In genomic region chr4:116249986-116250385, GRCm38 (mm10) we compare ENCODE assay signal across 28 mouse cellular contexts. TPM values are rescaled to one million over a fixed set of nuclear protein-coding genes. Genes with fewer than 3 reads are reported as not detected.
DNase-seq lines count a peak whose midpoint lies in the region; ATAC-seq and TF ChIP-seq lines count a peak whose summit lies in the region.
"Had no signal": no experiment of that assay in that cellular context is flagged by ENCODE, and none has a peak within 500 bp of the region (broad histone marks: within the 10 kb centered on the region; RNA-seq: fewer than 3 reads in every experiment).

No protein-coding gene starts in this region.

- TF ChIP-seq EP300 in liver, postnatal 0 days (IDR thresholded peaks at IDR 0.05; ENCODE audit: low read depth), result no peak
- TF ChIP-seq EP300 in MEL (IDR thresholded peaks at IDR 0.05; ENCODE audit: low read depth in 1 of 2, low read length in 2 of 2), result peak; percentile 35 to 57; a peak in 3 of 4 replicates

- peaks cover 4% of the 10 kb centered on the region for H3K4me1 ChIP-seq in liver, embryonic 13.5 days (replicated peaks)
- H3K4me1 ChIP-seq in liver, postnatal 0 days (ENCODE audit: insufficient read depth), result no peaks in the 10 kb centered on the region
- peaks cover 7% of the 10 kb centered on the region in 2 experiments for H3K4me1 ChIP-seq in MEL (ENCODE audit: control insufficient read depth in 1 of 2, insufficient read depth in 2 of 2, low read length in 2 of 2)
- H3K4me1 ChIP-seq in hindbrain, embryonic 10.5 days (replicated peaks), result no peaks in the 10 kb centered on the region
- H3K4me1 ChIP-seq: embryonic facial prominence, embryonic 12.5 days; embryonic facial prominence, embryonic 15.5 days; heart, embryonic 10.5 days; heart, embryonic 13.5 days; intestine, embryonic 15.5 days had no signal

- 63% methylated on average over 3 of the region's 3 CpGs for WGBS in liver, embryonic 13.5 days (ENCODE audit: insufficient replicate concordance)
- WGBS in liver, postnatal 0 days (ENCODE audit: insufficient replicate concordance), result 69% methylated on average over 3 of the region's 3 CpGs
- 95% methylated on average over 3 of the region's 3 CpGs for WGBS in hindbrain, embryonic 10.5 days

- DNase-seq in liver, embryonic 13.5 days, result no peak
- DNase-seq in liver, postnatal 0 days, result no peak
- peak; percentile 75 for DNase-seq in MEL (ENCODE audit: low read depth, low spot score)
- peak; percentile 6 for DNase-seq in ZHBTc4 (ENCODE audit: low read depth, low spot score)
- DNase-seq in hindbrain, embryonic 10.5 days (ENCODE audit: low spot score), result no peak
- DNase-seq in lung, postnatal 25 days (ENCODE audit: low spot score), result no peak
- DNase-seq in cerebellum, adult 11 months, result no peak
- DNase-seq: adrenal gland, adult 8-10 months; adrenal gland, postnatal 25 days; cerebellum, adult 18-20 months; cerebellum, adult 9-10 months; cerebellum, postnatal 14 days; forebrain, postnatal 0 days; gastrocnemius, adult 2 months; gastrocnemius, postnatal 14 days; heart, adult 2 months; heart, postnatal 14 days had no signal

- H3K9me3 ChIP-seq in liver, embryonic 13.5 days (replicated peaks), result no peaks in the 10 kb centered on the region
- H3K9me3 ChIP-seq in liver, postnatal 0 days (ENCODE audit: low read length), result no peaks in the 10 kb centered on the region
- H3K9me3 ChIP-seq in MEL (replicated peaks; ENCODE audit: insufficient read depth, low read length), result no peaks in the 10 kb centered on the region
- no peaks in the 10 kb centered on the region for H3K9me3 ChIP-seq in hindbrain, embryonic 10.5 days
- H3K9me3 ChIP-seq: embryonic facial prominence, embryonic 12.5 days; embryonic facial prominence, embryonic 15.5 days; heart, embryonic 10.5 days; heart, embryonic 13.5 days; hindbrain, embryonic 13.5 days; intestine, embryonic 15.5 days had no signal

- 0 out of 2 replicates have a peak, but pooled peaks have one; percentile 45 for ATAC-seq in liver, embryonic 13.5 days (ENCODE audit: low read depth)
- no peak for ATAC-seq in liver, postnatal 0 days
- peak; percentile 31; the same call in 1 of the 2 replicates for ATAC-seq in megakaryocyte progenitor cell, adult 5-6 weeks (replicated peaks; ENCODE audit: poor library complexity)
- ATAC-seq: activated CD4-positive, CD25-positive, alpha-beta regulatory T cell, adult 4 months; CD4-positive, CD25-positive, alpha-beta regulatory T cell, adult 4 months; forebrain, embryonic 14.5 days; forebrain, postnatal 0 days; hindbrain, embryonic 16.5 days; intestine, embryonic 15.5 days had no signal

- H3K4me3 ChIP-seq in liver, embryonic 13.5 days (replicated peaks), result no peak overlapping the region
- no peak overlapping the region for H3K4me3 ChIP-seq in liver, postnatal 0 days (ENCODE audit: low read depth, low read length)
- no peak overlapping the region for H3K4me3 ChIP-seq in MEL (ENCODE audit: control insufficient read depth in 1 of 2, insufficient read depth in 1 of 2, low read depth in 2 of 2, low read length in 2 of 2)
- H3K4me3 ChIP-seq in hindbrain, embryonic 10.5 days, result no peak overlapping the region
- H3K4me3 ChIP-seq: embryonic facial prominence, embryonic 12.5 days; embryonic facial prominence, embryonic 15.5 days; gastrocnemius, adult 2 months; heart, adult 2 months; heart, embryonic 10.5 days; heart, embryonic 13.5 days; hindbrain, embryonic 13.5 days; intestine, embryonic 15.5 days had no signal

- TF ChIP-seq CTCF in liver, postnatal 0 days (IDR thresholded peaks at IDR 0.05; ENCODE audit: low read depth), result no peak
- no peak for TF ChIP-seq CTCF in MEL (IDR thresholded peaks at IDR 0.05 in 2 of 3, conservative IDR thresholded peaks at IDR 0.05 in 1 of 3; ENCODE audit: control insufficient read depth in 1 of 3, insufficient read depth in 1 of 3, low read depth in 2 of 3, low read length in 3 of 3, poor library complexity in 1 of 3, severe bottlenecking in 1 of 3)

- TF ChIP-seq RAD21 in MEL (IDR thresholded peaks at IDR 0.05; ENCODE audit: low read depth, low read length), result no peak

- no peak overlapping the region for H3K9ac ChIP-seq in liver, embryonic 13.5 days
- H3K9ac ChIP-seq in liver, postnatal 0 days (replicated peaks), result no peak overlapping the region
- H3K9ac ChIP-seq in MEL (ENCODE audit: control insufficient read depth, low read depth, low read length, poor library complexity, severe bottlenecking), result no peak overlapping the region
- H3K9ac ChIP-seq: embryonic facial prominence, embryonic 12.5 days; embryonic facial prominence, embryonic 15.5 days; forebrain, postnatal 0 days; heart, embryonic 13.5 days; hindbrain, embryonic 13.5 days; intestine, embryonic 15.5 days had no signal

- no peak for TF ChIP-seq POLR2A in MEL (IDR thresholded peaks at IDR 0.05; ENCODE audit: control insufficient read depth in 1 of 2, insufficient read depth in 1 of 2, low read depth in 1 of 2, low read length in 2 of 2, poor library complexity in 1 of 2)

- no peaks in the 10 kb centered on the region for H3K79me2 ChIP-seq in MEL (ENCODE audit: control insufficient read depth, insufficient read depth, low read length, poor library complexity)

- no peak overlapping the region for H3K4me2 ChIP-seq in liver, embryonic 13.5 days
- no peak overlapping the region for H3K4me2 ChIP-seq in liver, postnatal 0 days (ENCODE audit: low read depth, low read length)
- H3K4me2 ChIP-seq: embryonic facial prominence, embryonic 12.5 days; embryonic facial prominence, embryonic 15.5 days; heart, embryonic 13.5 days; hindbrain, embryonic 13.5 days; intestine, embryonic 15.5 days had no signal

- no peaks in the 10 kb centered on the region for H3K36me3 ChIP-seq in liver, embryonic 13.5 days
- H3K36me3 ChIP-seq in liver, postnatal 0 days (replicated peaks; ENCODE audit: insufficient read depth, low read length), result no peaks in the 10 kb centered on the region
- H3K36me3 ChIP-seq in MEL (ENCODE audit: control insufficient read depth in 1 of 2, insufficient read depth in 2 of 2, low read length in 2 of 2), result peaks cover 0 to 14% of the 10 kb centered on the region in 2 experiments; a peak in 2 of 4 replicates
- H3K36me3 ChIP-seq in hindbrain, embryonic 10.5 days, result peaks cover 28% of the 10 kb centered on the region
- H3K36me3 ChIP-seq: embryonic facial prominence, embryonic 12.5 days; embryonic facial prominence, embryonic 15.5 days; heart, embryonic 10.5 days; heart, embryonic 13.5 days; hindbrain, embryonic 13.5 days; intestine, embryonic 15.5 days had no signal

- no peaks in the 10 kb centered on the region for H3K27me3 ChIP-seq in liver, embryonic 13.5 days
- no peaks in the 10 kb centered on the region for H3K27me3 ChIP-seq in liver, postnatal 0 days (ENCODE audit: insufficient read depth, low read length)
- no peaks in the 10 kb centered on the region for H3K27me3 ChIP-seq in MEL (ENCODE audit: control insufficient read depth in 1 of 2, insufficient read depth in 2 of 2, low read length in 2 of 2)
- H3K27me3 ChIP-seq in hindbrain, embryonic 10.5 days (ENCODE audit: insufficient read depth, poor library complexity, severe bottlenecking), result no peaks in the 10 kb centered on the region
- H3K27me3 ChIP-seq: embryonic facial prominence, embryonic 12.5 days; embryonic facial prominence, embryonic 15.5 days; heart, embryonic 13.5 days; hindbrain, embryonic 13.5 days; intestine, embryonic 15.5 days had no signal

- no peak overlapping the region for H3K27ac ChIP-seq in liver, embryonic 13.5 days
- H3K27ac ChIP-seq in liver, postnatal 0 days (ENCODE audit: low read depth), result no peak overlapping the region
- no peak overlapping the region for H3K27ac ChIP-seq in MEL (ENCODE audit: control insufficient read depth, low read depth, low read length)
- H3K27ac ChIP-seq in hindbrain, embryonic 10.5 days, result no peak overlapping the region
- H3K27ac ChIP-seq: embryonic facial prominence, embryonic 12.5 days; embryonic facial prominence, embryonic 15.5 days; gastrocnemius, adult 2 months; heart, adult 2 months; heart, embryonic 10.5 days; heart, embryonic 13.5 days; hindbrain, embryonic 13.5 days; intestine, embryonic 15.5 days had no signal

TF ChIP-seq in MEL, 35 proteins besides CTCF, POLR2A, EP300 and RAD21:
- TF ChIP-seq GABPA (IDR thresholded peaks at IDR 0.05; ENCODE audit: low read depth, low read length), result no peak
- no peak for TF ChIP-seq MYB (IDR thresholded peaks at IDR 0.05; ENCODE audit: low read depth, low read length)
- TF ChIP-seq USF2 (IDR thresholded peaks at IDR 0.05; ENCODE audit: borderline replicate concordance in 1 of 2, insufficient read depth in 1 of 2, low read depth in 1 of 2, low read length in 2 of 2), result no peak
- no peak for TF ChIP-seq NRF1 (IDR thresholded peaks at IDR 0.05; ENCODE audit: insufficient read depth, low read depth, low read length, poor library complexity, severe bottlenecking)
- TF ChIP-seq CHD1 (IDR thresholded peaks at IDR 0.05; ENCODE audit: low read depth, low read length), result no peak
- no peak for TF ChIP-seq POLR2AphosphoS2 (IDR thresholded peaks at IDR 0.05; ENCODE audit: low read length)
- peak; percentile 52; the same call in 1 of the 2 replicates for TF ChIP-seq ETS1 (IDR thresholded peaks at IDR 0.05; ENCODE audit: low read depth, low read length)
- peak; percentile 63 for TF ChIP-seq TAL1 (IDR thresholded peaks at IDR 0.05; ENCODE audit: low read length)
- no peak for TF ChIP-seq CHD2 (IDR thresholded peaks at IDR 0.05; ENCODE audit: low read length)
- TF ChIP-seq UBTF (IDR thresholded peaks at IDR 0.05; ENCODE audit: borderline replicate concordance, insufficient read depth, low read depth, low read length), result no peak
- TF ChIP-seq ZC3H11A (IDR thresholded peaks at IDR 0.05; ENCODE audit: low read depth, low read length), result no peak
- no peak for TF ChIP-seq ZMIZ1 (IDR thresholded peaks at IDR 0.05; ENCODE audit: low read depth, low read length)
- no peak for TF ChIP-seq TBP (IDR thresholded peaks at IDR 0.05; ENCODE audit: low read depth, low read length)
- TF ChIP-seq GATA1 (IDR thresholded peaks at IDR 0.05; ENCODE audit: low read depth, low read length), result peak; percentile 77

RNA-seq across cellular contexts. Expression of gene Pik3r3, which starts 28.6 kb away (rescaled TPM):
- polyA plus RNA-seq in liver, embryonic 13.5 days (2015; fragmentation: Nextera tagmentation; extraction: Ambion mirVana), result 1.1 and 1.2 TPM in 2 replicates
- 0.30 and 0.46 TPM in 2 replicates for polyA plus RNA-seq in liver, postnatal 0 days (2015; fragmentation: Nextera tagmentation; extraction: Ambion mirVana)
- total RNA-seq in MEL (2012; rRNA removed), result 1.1 and 2.5 TPM in 2 replicates
- polyA plus RNA-seq in MEL (2012; ENCODE audit: insufficient read depth in 1 of 2, insufficient read length in 2 of 2, low read depth in 1 of 2, low replicate concordance in 2 of 2, missing spikeins in 1 of 2), result 1 to 10 TPM in 1 of 2 experiments, not detected in 1; 2.1 TPM
- total RNA-seq in megakaryocyte progenitor cell, adult 5-6 weeks (2015), result 0.07 TPM in 2 replicates
- total RNA-seq in megakaryocyte progenitor cell, adult 5-6 weeks (2017), result 0.29 and 1.1 TPM in 2 replicates
- 49.2 and 57.3 TPM in 2 replicates for polyA plus RNA-seq in hindbrain, embryonic 10.5 days (2016; fragmentation: Nextera tagmentation; extraction: Ambion mirVana)

Comparison
In these comparisons a context has a peak if more than half of its experiments do, and no peak if none do; other contexts are left out.
1. DNase-seq: peak in MEL (single experiment) and ZHBTc4 (single experiment); none in liver, embryonic 13.5 days (single experiment), liver, postnatal 0 days (single experiment), hindbrain, embryonic 10.5 days (single experiment), lung, postnatal 25 days (single experiment) and cerebellum, adult 11 months (single experiment).
2. RNA of gene Pik3r3, which starts 28.6 kb away (polyA plus RNA-seq): 49.2 to 57.3 TPM in hindbrain, embryonic 10.5 days; 2.1 TPM in MEL, 1.1 to 1.2 TPM in liver, embryonic 13.5 days and 0.30 to 0.46 TPM in liver, postnatal 0 days; every median in the first group is over 10 times any median in the second.